Mouse (Mus musculus): ENCODE data around the gene Pex12. TPM values are rescaled to one million over a fixed set of nuclear protein-coding genes. Genes with fewer than 3 reads are reported as not detected.

Gene Pex12
- polyA plus RNA-seq, 1 experiment from 2014 or later = 19.7 TPM

Other genes with a start within 250 kb of the Pex12 start
- gene Slfn2, start 237.5 kb downstream of the Pex12 start, polyA plus RNA-seq (2016; fragmentation: Nextera tagmentation; extraction: Ambion mirVana) = 1.4 and 1.6 TPM in 2 replicates
- gene Slfn1, start 185.7 kb downstream of the Pex12 start, polyA plus RNA-seq (2016; fragmentation: Nextera tagmentation; extraction: Ambion mirVana) = not detected in 2 replicates
- gene Slfn4, start 127.4 kb downstream of the Pex12 start, polyA plus RNA-seq (2016; fragmentation: Nextera tagmentation; extraction: Ambion mirVana) = not detected in 2 replicates
- 0.14 and 0.35 TPM in 2 replicates for gene Slfn3, start 111.3 kb downstream of the Pex12 start, polyA plus RNA-seq (2016; fragmentation: Nextera tagmentation; extraction: Ambion mirVana)
- gene Slfn14, start 15.9 kb downstream of the Pex12 start, polyA plus RNA-seq (2016; fragmentation: Nextera tagmentation; extraction: Ambion mirVana) = 0.55 and 0.83 TPM in 2 replicates
- gene Ap2b1, start 3.6 kb downstream of the Pex12 start, polyA plus RNA-seq (2016; fragmentation: Nextera tagmentation; extraction: Ambion mirVana) = 107 and 109 TPM in 2 replicates
- 13.6 and 13.9 TPM in 2 replicates for gene Rasl10b, start 106.6 kb upstream of the Pex12 start, polyA plus RNA-seq (2016; fragmentation: Nextera tagmentation; extraction: Ambion mirVana)
- gene Gas2l2, start 126.9 kb upstream of the Pex12 start, polyA plus RNA-seq (2016; fragmentation: Nextera tagmentation; extraction: Ambion mirVana) = not detected in 2 replicates
- 0.29 TPM in 1 of 2 replicates, not detected in the other for gene 1700020L24Rik, start 135.1 kb upstream of the Pex12 start, polyA plus RNA-seq (2016; fragmentation: Nextera tagmentation; extraction: Ambion mirVana)
- 2.1 and 3.3 TPM in 2 replicates for gene Mmp28, start 160.5 kb upstream of the Pex12 start, polyA plus RNA-seq (2016; fragmentation: Nextera tagmentation; extraction: Ambion mirVana)
- gene Taf15, start 170.5 kb upstream of the Pex12 start, polyA plus RNA-seq (2016; fragmentation: Nextera tagmentation; extraction: Ambion mirVana) = 13.3 and 17.0 TPM in 2 replicates
- gene Heatr9, start 219.6 kb upstream of the Pex12 start, polyA plus RNA-seq (2016; fragmentation: Nextera tagmentation; extraction: Ambion mirVana) = 0.12 TPM in 1 of 2 replicates, not detected in the other
- gene Ccl5, start 227.9 kb upstream of the Pex12 start, polyA plus RNA-seq (2016; fragmentation: Nextera tagmentation; extraction: Ambion mirVana) = not detected in 2 replicates

Data from midbrain, embryonic 12.5 days (tissue).